Mouse (Mus musculus) layer of hippocampus, adult 2 months (tissue): ENCODE measurements around the gene Tmem273. TPM values are rescaled to one million over a fixed set of nuclear protein-coding genes. Genes with fewer than 3 reads are reported as not detected.

Experiments
- DNase-seq, 2 experiments: peaks; one replicate each; pipeline ENCODE4 v3.0.0; 2022; ENCODE audit warnings: low spot score in 2 of 2
- H3K27ac ChIP-seq: fragments of 200-600 bp; 2 replicates; pipeline ENCODE4 v1.8.1; 2022
- H3K4me3 ChIP-seq: fragments of 200-600 bp; 2 replicates; pipeline ENCODE4 v1.8.1; 2022; ENCODE audit warnings: mild to moderate bottlenecking
- CTCF ChIP-seq: fragments of 200-600 bp; conservative IDR thresholded peaks from 2 replicates; pipeline ENCODE4 v1.8.1; 2022; ENCODE audit warnings: antibody characterized with exemption, mild to moderate bottlenecking, moderate library complexity
- total RNA-seq, 2 experiments: library from RNA; stranded (reverse); gene quantifications; 2 replicates each; pipeline ENCODE4 v1.2.3; 2021

Tmem273 gene
- total RNA-seq, 2 experiments from 2014 or later, result 0.59 TPM

DNA sequence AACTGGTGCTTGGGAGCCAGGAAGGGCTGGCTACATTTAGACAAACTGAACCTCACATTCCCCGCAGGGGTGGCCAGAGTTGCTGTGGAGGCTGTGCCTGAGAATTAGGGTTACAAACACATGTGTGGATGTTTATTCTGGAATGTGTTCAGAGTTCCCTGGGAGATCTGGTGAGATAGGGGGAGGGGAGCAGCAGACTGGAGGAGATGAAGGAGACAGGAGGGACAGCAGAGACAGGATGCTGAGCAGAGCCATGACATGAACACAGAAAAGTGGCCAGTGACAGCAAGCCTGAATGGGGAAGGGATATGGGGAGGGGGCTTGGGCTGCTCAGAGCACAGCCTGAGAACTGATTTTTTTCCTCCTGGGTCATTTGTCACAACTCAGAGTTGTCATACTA is 33.5 kb downstream of the Tmem273 start:
- H3K4me3 ChIP-seq, result no peak overlapping the region
- no peak for TF ChIP-seq CTCF
- H3K27ac ChIP-seq, result no peak overlapping the region
- DNase-seq, result no peak

DNA sequence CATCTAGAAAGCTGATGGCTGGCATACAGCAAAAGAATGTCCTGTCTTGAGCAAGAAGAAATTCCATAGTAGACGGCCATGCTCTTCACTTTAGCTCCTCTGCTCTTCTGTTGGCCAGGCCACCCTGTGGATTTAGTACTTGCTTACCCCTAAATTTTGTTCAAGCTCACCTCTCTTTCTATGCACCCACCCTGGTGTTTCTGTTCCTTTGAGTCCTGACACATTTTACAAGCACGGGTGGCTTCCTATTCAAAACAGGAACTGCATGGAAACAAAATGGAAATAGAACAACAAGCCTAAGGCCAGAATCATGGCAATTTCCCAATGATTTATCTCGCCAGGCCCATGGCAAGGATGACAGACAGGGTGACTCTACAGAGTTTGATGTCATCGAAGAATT is 37.0 kb downstream of the Tmem273 start:
- Histone ChIP-seq H3K27ac (no peak overlapping the region), H3K4me3 (no peak overlapping the region)
- DNase-seq, result no peak
- TF ChIP-seq CTCF, result no peak

DNA sequence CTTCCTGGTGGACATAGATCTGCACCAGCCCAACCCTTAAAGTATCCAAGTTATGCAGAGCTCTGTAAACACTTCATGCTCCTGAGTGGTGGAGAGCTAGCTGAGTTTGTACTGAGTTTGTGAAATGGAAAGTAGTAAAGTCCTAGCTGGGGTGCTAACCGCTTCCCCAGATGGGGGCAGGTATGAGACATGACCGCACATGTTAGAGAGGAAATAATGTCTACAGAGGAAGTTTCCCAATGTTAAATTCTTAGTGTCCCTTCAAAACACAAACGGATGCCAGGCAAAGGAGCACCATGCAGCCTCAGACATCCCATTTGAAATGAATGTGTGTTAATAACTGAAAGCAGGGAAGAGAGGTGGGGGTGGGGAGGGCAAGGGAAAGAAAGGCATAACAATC is 38.1 kb downstream of the Tmem273 start:
- no peak for TF ChIP-seq CTCF
- no peak for DNase-seq

DNA sequence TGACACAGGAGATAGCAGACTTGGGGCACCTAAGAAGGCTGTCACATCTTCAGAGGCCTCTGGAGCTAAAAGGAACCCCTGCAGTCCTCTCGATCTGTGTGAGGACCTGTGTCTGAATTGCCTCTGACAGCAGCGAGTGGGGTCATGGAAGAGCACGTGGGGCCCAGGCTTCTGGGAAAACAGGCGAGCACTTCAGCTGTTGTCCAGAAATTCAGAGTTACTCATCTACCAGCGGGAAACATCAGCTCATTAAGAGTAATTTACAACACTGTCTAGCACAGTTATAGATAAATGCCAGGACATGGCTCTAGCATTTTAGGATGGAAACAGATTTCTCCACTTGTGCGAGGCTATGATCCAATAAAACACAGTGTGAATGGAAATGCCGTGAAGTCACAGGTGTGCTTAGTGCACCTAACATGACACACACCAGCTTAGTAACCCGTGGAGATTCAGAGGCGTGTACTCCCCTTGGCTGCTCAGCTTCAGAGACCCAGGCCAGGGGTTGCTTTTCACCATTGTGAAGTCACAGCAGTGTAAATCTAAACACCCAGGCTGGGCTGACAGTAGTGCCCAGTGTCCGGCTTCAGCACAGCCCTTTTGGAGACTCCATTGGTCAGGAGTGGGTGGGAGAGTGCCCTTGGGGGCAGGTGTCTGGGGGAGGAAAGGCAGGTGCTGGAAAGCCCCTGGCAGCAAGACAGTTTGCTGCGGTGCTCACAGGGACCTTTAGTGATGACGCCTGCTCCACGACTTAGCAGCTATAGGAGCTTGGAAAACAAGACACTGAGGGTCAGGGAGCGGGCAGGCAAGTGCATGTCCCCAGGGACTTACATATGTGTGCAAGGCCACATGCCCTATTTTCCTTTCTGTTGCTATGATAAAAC is 38.7 kb downstream of the Tmem273 start:
- Histone ChIP-seq H3K27ac (no peak overlapping the region), H3K4me3 (no peak overlapping the region)
- DNase-seq, result no peak
- TF ChIP-seq CTCF, result no peak

More for the DNA sequence above, 38.1 kb downstream of the Tmem273 start:
- Histone ChIP-seq H3K27ac (no peak overlapping the region), H3K4me3 (no peak overlapping the region)

DNA sequence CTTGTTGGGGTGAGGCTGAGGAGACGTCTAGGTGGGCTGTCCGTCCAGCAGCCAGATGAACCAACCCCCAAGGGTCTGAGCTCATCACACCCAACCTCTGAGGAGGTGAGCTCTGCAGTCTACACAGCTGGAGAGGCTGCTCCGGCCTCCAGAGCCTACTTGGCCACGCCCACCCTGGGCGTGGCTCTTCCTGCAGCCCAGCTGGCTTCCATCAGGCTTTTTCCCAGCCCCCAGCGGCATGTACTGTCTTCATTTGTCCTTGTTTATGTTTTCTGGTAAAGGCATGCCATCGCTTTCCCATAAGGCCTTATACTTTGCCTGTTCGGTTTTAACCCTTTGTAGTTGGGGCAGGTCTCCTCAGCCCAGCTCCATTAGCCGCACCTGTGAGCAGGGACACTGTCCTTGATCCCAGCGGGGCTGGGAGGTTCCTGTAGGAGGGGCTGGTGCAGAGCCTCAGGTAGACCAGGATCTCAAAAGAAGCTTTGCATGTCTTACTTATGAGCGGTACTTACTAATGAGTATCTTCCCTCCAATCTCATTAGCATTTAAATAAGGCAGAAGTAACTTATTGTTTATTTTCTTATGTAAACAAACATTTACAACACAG is 39.8 kb downstream of the Tmem273 start:
- no peak for DNase-seq
- no peak for TF ChIP-seq CTCF
- H3K4me3 ChIP-seq, result no peak overlapping the region
- no peak overlapping the region for H3K27ac ChIP-seq

DNA sequence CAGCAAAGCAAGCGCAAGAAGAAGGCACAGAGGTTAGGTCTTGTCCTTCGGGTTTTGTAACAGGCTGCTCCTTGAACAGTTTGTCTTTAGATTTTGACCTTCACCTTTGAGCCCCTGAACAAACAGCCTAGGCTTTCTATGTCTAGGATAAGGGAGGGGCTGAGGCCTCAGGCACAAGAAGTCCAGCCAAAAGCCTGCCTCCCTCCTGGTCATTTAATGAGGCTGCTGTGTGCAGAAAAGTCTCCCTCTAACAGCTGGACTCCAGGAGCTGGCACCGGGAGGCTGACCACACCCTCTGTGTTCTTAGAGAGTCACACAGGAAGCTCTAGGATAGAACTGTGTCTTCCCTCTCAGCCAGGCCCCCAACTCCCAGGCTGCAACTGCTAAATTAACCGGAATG is 41.4 kb downstream of the Tmem273 start:
- TF ChIP-seq CTCF, result no peak
- H3K4me3 ChIP-seq, result no peak overlapping the region
- H3K27ac ChIP-seq, result no peak overlapping the region
- no peak for DNase-seq

DNA sequence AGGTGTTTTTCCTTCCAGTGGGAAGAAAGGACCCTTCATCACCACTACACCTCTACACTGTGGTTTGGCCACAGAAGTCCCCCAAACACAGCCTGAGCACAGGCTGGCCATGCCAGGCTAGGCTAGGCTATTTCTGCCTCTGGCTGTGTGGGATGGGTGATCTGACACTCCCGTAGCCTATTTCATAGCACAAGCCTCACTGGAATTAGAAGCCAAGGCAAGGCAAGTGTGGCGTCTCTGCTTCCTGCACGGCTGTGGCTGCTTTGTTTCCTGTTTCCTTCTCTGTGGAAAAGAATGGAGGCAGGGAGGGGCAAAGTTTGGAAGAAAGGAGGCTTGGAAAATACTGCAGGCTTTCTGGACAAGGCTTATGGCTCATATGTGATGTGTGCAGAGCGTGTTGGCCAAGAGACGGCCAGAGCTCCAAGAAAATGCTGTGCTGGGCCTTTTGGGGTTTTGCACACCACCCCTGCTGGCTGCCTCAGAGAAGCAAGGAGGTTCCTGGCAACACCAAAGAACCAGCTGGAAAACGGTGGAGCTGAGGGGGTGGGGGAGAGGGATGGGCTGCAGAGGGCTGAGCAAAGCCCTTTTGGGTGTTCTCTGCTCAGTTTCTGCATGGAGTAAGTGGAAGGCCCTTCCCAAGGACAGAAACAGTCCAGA is 42.4 kb downstream of the Tmem273 start:
- H3K4me3 ChIP-seq, result no peak overlapping the region
- TF ChIP-seq CTCF, result no peak; the same call in 1 of the 2 replicates
- DNase-seq, result peak; percentile 17 to 21
- peak overlapping the region; percentile 28; the same call in 1 of the 2 replicates for H3K27ac ChIP-seq

DNA sequence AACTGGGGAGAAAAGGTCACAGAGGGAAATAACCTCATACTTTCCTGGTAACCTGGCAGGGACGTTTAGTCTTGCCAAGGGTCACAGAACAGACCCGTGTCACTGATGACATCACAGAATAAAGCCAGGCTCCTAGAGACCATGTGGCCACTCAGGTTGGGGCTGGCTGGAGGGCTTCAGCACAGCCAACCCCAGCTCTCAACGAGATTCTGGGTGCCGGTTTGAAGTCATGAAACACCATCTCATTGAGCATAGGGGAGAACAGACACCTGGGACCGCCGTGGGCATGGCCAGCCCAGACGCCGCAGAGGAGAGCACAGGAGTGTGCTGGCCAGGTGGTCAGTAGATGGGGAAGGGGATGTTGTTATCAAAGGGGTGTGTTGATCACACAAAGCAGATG is 48.1 kb downstream of the Tmem273 start, which contains the start of gene Fam170b:
Fam170b (plus strand) TSS at position 116 of the 400 bp plus-strand sequence.
- no peak for DNase-seq
- TF ChIP-seq CTCF, result no peak
- no peak within 1 kb of the TSS for H3K4me3 ChIP-seq
- no peak within 1 kb of the TSS for H3K27ac ChIP-seq

DNA sequence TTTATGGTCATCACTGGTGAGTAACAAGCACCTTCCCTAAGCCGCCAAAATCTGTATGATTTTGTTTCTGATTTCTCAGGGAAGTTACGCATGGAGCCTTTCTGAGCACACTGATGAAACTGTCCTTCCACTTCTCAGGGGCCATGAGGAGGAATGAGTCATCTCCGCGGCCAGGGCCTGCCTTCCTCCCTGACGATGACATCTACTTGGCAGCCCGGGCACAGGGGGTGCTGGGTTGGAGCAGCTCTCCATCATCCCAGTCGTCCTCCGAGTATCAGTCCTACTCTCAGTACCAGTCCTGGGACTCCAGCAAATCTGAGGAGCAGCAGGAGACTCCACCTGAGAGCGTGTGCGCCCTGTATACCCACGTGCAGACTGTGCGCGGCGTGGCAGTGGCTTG is 49.4 kb downstream of the Tmem273 start:
- no peak for DNase-seq
- Histone ChIP-seq H3K4me3 (no peak overlapping the region), H3K27ac (no peak overlapping the region)
- TF ChIP-seq CTCF, result no peak

DNA sequence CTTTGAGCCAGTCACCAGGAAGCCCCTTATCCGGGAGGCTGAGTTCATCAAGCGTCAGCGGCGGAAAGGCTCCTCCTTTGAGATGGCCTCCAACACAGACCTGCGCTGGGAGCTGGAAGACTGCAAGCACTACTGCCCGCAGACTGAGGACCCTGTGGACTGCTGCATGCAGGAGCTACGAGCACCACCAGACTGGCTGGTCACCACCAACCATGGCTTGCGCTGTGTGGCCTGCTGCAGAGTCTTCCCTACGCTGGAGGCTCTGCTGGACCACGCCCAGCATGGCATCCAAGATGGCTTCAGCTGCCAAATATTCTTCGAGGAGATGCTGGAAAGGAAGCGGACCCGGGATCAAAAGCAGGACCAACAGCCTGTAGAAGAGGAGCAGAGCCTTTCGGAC is 49.8 kb downstream of the Tmem273 start:
- no peak for DNase-seq
- H3K27ac ChIP-seq, result no peak overlapping the region
- H3K4me3 ChIP-seq, result no peak overlapping the region
- TF ChIP-seq CTCF, result no peak

DNA sequence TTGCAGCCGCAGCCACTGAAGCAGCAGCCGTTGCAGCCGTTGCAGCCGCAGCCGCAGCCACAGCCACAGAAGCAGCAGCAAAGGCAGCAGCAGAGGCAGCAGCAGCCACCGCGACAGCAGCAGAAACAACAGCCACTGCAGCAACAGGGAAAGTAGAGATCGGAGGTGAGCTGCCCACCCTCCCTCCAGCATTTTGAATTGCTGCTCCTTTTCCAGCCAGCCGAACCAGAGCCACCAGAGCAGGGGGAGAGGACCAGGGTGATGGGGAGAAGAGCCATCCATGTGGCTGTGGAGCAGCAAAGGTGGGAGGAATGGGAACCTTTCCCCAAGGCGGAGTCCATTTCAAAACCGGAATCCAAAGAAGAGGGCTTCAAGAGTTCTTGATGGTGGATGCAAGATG is 50.4 kb downstream of the Tmem273 start:
- TF ChIP-seq CTCF, result no peak
- DNase-seq, result no peak
- no peak overlapping the region for H3K4me3 ChIP-seq
- no peak overlapping the region for H3K27ac ChIP-seq

DNA sequence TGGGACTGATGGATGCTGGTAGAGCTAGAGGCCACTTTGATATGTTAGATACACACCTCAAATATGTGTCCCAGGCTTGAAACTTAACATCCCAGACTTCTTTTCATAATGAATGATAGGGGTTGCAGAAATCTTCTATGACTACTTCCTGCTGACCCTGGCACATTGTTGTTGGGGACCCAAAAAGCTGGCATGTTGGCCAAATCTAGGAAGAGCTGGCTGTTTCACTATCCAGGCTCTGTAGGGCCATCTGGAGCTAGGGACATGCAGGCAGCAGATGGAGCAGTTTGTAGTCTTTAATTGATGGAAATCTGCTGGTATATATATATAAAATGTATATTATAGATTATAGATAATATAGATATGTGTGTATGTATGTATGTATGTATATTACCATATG is 56.3 kb downstream of the Tmem273 start:
- no peak overlapping the region for H3K4me3 ChIP-seq
- H3K27ac ChIP-seq, result no peak overlapping the region
- TF ChIP-seq CTCF, result no peak
- no peak for DNase-seq

DNA sequence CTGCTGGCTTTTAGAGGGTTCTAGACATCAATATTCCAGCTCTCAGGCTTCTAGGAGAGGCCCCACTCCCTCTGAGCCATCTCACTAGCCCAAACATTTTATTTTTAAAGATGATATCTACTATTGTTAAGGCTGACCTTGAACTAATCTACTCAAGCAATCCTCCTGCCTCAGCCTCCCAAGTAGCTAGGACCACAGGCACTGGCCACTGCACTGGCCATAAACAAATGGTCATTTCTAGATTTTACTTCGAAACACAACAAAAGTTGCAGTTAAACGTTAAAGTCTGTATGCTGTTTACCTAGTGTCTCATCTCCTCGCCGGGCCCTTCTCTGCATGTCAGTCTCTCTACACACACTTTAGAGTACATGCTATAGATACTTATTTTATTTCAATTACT is 68.3 kb downstream of the Tmem273 start:
- Histone ChIP-seq H3K4me3 (no peak overlapping the region), H3K27ac (no peak overlapping the region)
- DNase-seq, result no peak
- TF ChIP-seq CTCF, result no peak
